Mouse (Mus musculus): ENCODE measurements around the gene Ano2.
A peak's percentile ranks its signal among the peaks of the same experiment; 100 is the strongest.

The Ano2 gene

GRCm38 (mm10) chr6:126053136-126053535 is 362.9 kb downstream of the Ano2 start:
- DNase-seq (ENCODE audit: low spot score in 2 of 2): no peak

- DNase-seq (ENCODE audit: low spot score in 2 of 2): no peak
Measured at GRCm38 (mm10) chr6:126057706-126058105, 367.5 kb downstream of the Ano2 start.

GRCm38 (mm10) chr6:126080531-126080930 is 390.3 kb downstream of the Ano2 start:
- DNase-seq (ENCODE audit: low spot score in 2 of 2): no peak

- peak in 1 of 2 experiments; percentile 32 for DNase-seq (ENCODE audit: low spot score in 2 of 2)
Measured at GRCm38 (mm10) chr6:126086321-126086950, 396.2 kb downstream of the Ano2 start.

GRCm38 (mm10) chr6:126088489-126089265 is 398.5 kb downstream of the Ano2 start:
- no peak for DNase-seq (ENCODE audit: low spot score in 2 of 2)
